Mouse (Mus musculus) neural tube, embryonic 15.5 days (tissue): ENCODE measurements around the gene Ccl5. TPM values are rescaled to one million over a fixed set of nuclear protein-coding genes. Genes with fewer than 3 reads are reported as not detected.

Source experiments
- ATAC-seq: fragments of 200-750 bp; cut with Nextera tagmentation; 2 replicates; pipeline ENCODE4 v1.8.0; 2017; ENCODE audit warnings: mild to moderate bottlenecking, moderate TSS enrichment, moderate library complexity; ENCODE audit not compliant: low FRiP score
- H3K27ac ChIP-seq: fragments of 300-500 bp; sonication (generic); replicated peaks from 2 replicates; pipeline ENCODE4 v1.5.1; 2015; ENCODE audit warnings: mild to moderate bottlenecking, inconsistent platforms
- H3K27me3 ChIP-seq: fragments of 300-500 bp; sonication (generic); replicated peaks from 2 replicates; pipeline ENCODE4 v1.6.1; 2015; ENCODE audit warnings: inconsistent platforms
- H3K36me3 ChIP-seq: fragments of 300-500 bp; sonication (generic); 2 replicates; pipeline ENCODE4 v1.6.1; 2015; ENCODE audit warnings: inconsistent platforms
- H3K4me1 ChIP-seq: fragments of 300-500 bp; sonication (generic); 2 replicates; pipeline ENCODE4 v1.6.1; 2015; ENCODE audit warnings: inconsistent platforms
- H3K4me2 ChIP-seq: fragments of 300-500 bp; sonication (generic); 2 replicates; pipeline ENCODE4 v1.6.1; 2015; ENCODE audit warnings: inconsistent platforms, mild to moderate bottlenecking, moderate library complexity
- H3K4me3 ChIP-seq: fragments of 300-500 bp; sonication (generic); replicated peaks from 2 replicates; pipeline ENCODE4 v1.5.1; 2015; ENCODE audit warnings: mild to moderate bottlenecking, inconsistent platforms
- H3K9ac ChIP-seq: fragments of 300-500 bp; sonication (generic); replicated peaks from 2 replicates; pipeline ENCODE4 v1.6.1; 2015; ENCODE audit warnings: mild to moderate bottlenecking, inconsistent platforms
- H3K9me3 ChIP-seq: fragments of 300-500 bp; sonication (generic); replicated peaks from 2 replicates; pipeline ENCODE4 v1.6.1; 2016; ENCODE audit warnings: inconsistent platforms
- WGBS: fragments of 180-500 bp; shearing (Covaris S2); methylation state at CpG from one replicate; pipeline ENCODE4 v1.1.7; 2015; ENCODE audit warnings: mixed read lengths; 5-methylcytosine and 5-hydroxymethylcytosine counted together
- polyA plus RNA-seq: library from polyadenylated mRNA; unstranded; fragments of >200 nt; fragmentation: Nextera tagmentation; extraction: Ambion mirVana; gene quantifications from 2 replicates; pipeline ENCODE4 v1.2.1, GENCODE M21; 2015

Ccl5 gene
- polyA plus RNA-seq: 5.1 TPM in 1 of 2 replicates, not detected in the other

- H3K9ac ChIP-seq: no peak within 1 kb of the TSS
- 0 out of 2 replicates have a peak, but pooled peaks cover 5% of the 10 kb centered on the region for H3K36me3 ChIP-seq
- no peaks in the 10 kb centered on the region for H3K9me3 ChIP-seq
- no peak within 1 kb of the TSS for H3K4me2 ChIP-seq
- H3K4me3 ChIP-seq: no peak within 1 kb of the TSS
- WGBS: 88% methylated on average over 5 of the region's 5 CpGs
- H3K27me3 ChIP-seq: no peaks in the 10 kb centered on the region
- ATAC-seq: no peak
- H3K4me1 ChIP-seq: peaks cover 10% of the 10 kb centered on the region; the same call in 1 of the 2 replicates
- H3K27ac ChIP-seq: no peak within 1 kb of the TSS
Measured at GRCm38 (mm10) chr11:83530360-83530759, at the start of gene Ccl5. Gene Ccl5 (minus strand): TSS chr11:83530518.

GRCm38 (mm10) chr11:83578999-83579398, 48.7 kb upstream of the Ccl5 start:
- no peak overlapping the region for H3K4me2 ChIP-seq
- H3K4me1 ChIP-seq: no peaks in the 10 kb centered on the region
- no peak overlapping the region for H3K9ac ChIP-seq
- no peaks in the 10 kb centered on the region for H3K9me3 ChIP-seq
- no peaks in the 10 kb centered on the region for H3K36me3 ChIP-seq
- ATAC-seq: no peak
- no peaks in the 10 kb centered on the region for H3K27me3 ChIP-seq
- WGBS: 83% methylated on average over 3 of the region's 3 CpGs
- H3K4me3 ChIP-seq: no peak overlapping the region
- H3K27ac ChIP-seq: no peak overlapping the region

GRCm38 (mm10) chr11:83578186-83578760, 48.0 kb upstream of the Ccl5 start, which contains the start of gene Ccl9:
Gene Ccl9 (minus strand): TSS chr11:83578636.
- no peaks in the 10 kb centered on the region for H3K9me3 ChIP-seq
- 74% methylated on average over 2 of the region's 2 CpGs for WGBS

GRCm38 (mm10) chr11:83576927-83577555, 46.7 kb upstream of the Ccl5 start:
- no peak overlapping the region for H3K9ac ChIP-seq
- no peaks in the 10 kb centered on the region for H3K27me3 ChIP-seq
- H3K27ac ChIP-seq: no peak overlapping the region
- no peaks in the 10 kb centered on the region for H3K9me3 ChIP-seq
- no peaks in the 10 kb centered on the region for H3K4me1 ChIP-seq
- no peak overlapping the region for H3K4me3 ChIP-seq
- H3K4me2 ChIP-seq: no peak overlapping the region
- WGBS: 85% methylated on average over 4 of the region's 4 CpGs
- no peaks in the 10 kb centered on the region for H3K36me3 ChIP-seq
- ATAC-seq: no peak

More at GRCm38 (mm10) chr11:83578186-83578760, 48.0 kb upstream of the Ccl5 start, which contains the start of gene Ccl9:
- no peak within 1 kb of the TSS for H3K9ac ChIP-seq
- H3K4me3 ChIP-seq: no peak within 1 kb of the TSS
- ATAC-seq: no peak
- no peak within 1 kb of the TSS for H3K27ac ChIP-seq
- no peaks in the 10 kb centered on the region for H3K36me3 ChIP-seq
- H3K4me2 ChIP-seq: no peak within 1 kb of the TSS
- H3K27me3 ChIP-seq: no peaks in the 10 kb centered on the region
- H3K4me1 ChIP-seq: no peaks in the 10 kb centered on the region

- H3K9me3 ChIP-seq: no peaks in the 10 kb centered on the region
- H3K27ac ChIP-seq: no peak overlapping the region
- no peaks in the 10 kb centered on the region for H3K36me3 ChIP-seq
- no peaks in the 10 kb centered on the region for H3K4me1 ChIP-seq
- 69% methylated on average over 9 of the region's 9 CpGs for WGBS
- no peak for ATAC-seq
- no peaks in the 10 kb centered on the region for H3K27me3 ChIP-seq
- H3K4me2 ChIP-seq: no peak overlapping the region
- no peak overlapping the region for H3K9ac ChIP-seq
- no peak overlapping the region for H3K4me3 ChIP-seq
Measured at GRCm38 (mm10) chr11:83572834-83573233, 42.5 kb upstream of the Ccl5 start.

GRCm38 (mm10) chr11:83572223-83572622, 41.9 kb upstream of the Ccl5 start:
- Histone ChIP-seq H3K9me3 (no peaks in the 10 kb centered on the region), H3K27ac (no peak overlapping the region)

GRCm38 (mm10) chr11:83570189-83570588, 39.9 kb upstream of the Ccl5 start:
- Histone ChIP-seq H3K9me3 (no peaks in the 10 kb centered on the region), H3K9ac (no peak overlapping the region), H3K4me1 (no peaks in the 10 kb centered on the region), H3K4me3 (no peak overlapping the region), H3K27ac (no peak overlapping the region), H3K4me2 (no peak overlapping the region), H3K36me3 (no peaks in the 10 kb centered on the region), H3K27me3 (no peaks in the 10 kb centered on the region)
- 84% methylated on average over 2 of the region's 2 CpGs for WGBS
- no peak for ATAC-seq

More at GRCm38 (mm10) chr11:83572223-83572622, 41.9 kb upstream of the Ccl5 start:
- Histone ChIP-seq H3K4me1 (no peaks in the 10 kb centered on the region), H3K4me2 (no peak overlapping the region), H3K36me3 (no peaks in the 10 kb centered on the region), H3K9ac (no peak overlapping the region), H3K27me3 (no peaks in the 10 kb centered on the region), H3K4me3 (no peak overlapping the region)
- 93% methylated on average over 8 of the region's 8 CpGs for WGBS
- no peak for ATAC-seq

GRCm38 (mm10) chr11:83569249-83569648, 38.9 kb upstream of the Ccl5 start:
- no peaks in the 10 kb centered on the region for H3K9me3 ChIP-seq
- no peaks in the 10 kb centered on the region for H3K36me3 ChIP-seq
- ATAC-seq: no peak

GRCm38 (mm10) chr11:83568786-83569185, 38.5 kb upstream of the Ccl5 start:
- Histone ChIP-seq H3K27me3 (no peaks in the 10 kb centered on the region), H3K4me2 (no peak overlapping the region), H3K9me3 (no peaks in the 10 kb centered on the region), H3K9ac (no peak overlapping the region), H3K4me1 (no peaks in the 10 kb centered on the region), H3K36me3 (no peaks in the 10 kb centered on the region), H3K4me3 (no peak overlapping the region), H3K27ac (no peak overlapping the region)
- 95% methylated on average over 3 of the region's 3 CpGs for WGBS
- no peak for ATAC-seq

More at GRCm38 (mm10) chr11:83569249-83569648, 38.9 kb upstream of the Ccl5 start:
- Histone ChIP-seq H3K9ac (no peak overlapping the region), H3K4me1 (no peaks in the 10 kb centered on the region), H3K4me3 (no peak overlapping the region), H3K4me2 (no peak overlapping the region), H3K27me3 (no peaks in the 10 kb centered on the region), H3K27ac (no peak overlapping the region)
- 93% methylated on average over 7 of the region's 7 CpGs for WGBS

GRCm38 (mm10) chr11:83568061-83568460, 37.7 kb upstream of the Ccl5 start:
- Histone ChIP-seq H3K27ac (no peak overlapping the region), H3K27me3 (no peaks in the 10 kb centered on the region), H3K9ac (no peak overlapping the region), H3K4me1 (no peaks in the 10 kb centered on the region), H3K4me3 (no peak overlapping the region), H3K9me3 (no peaks in the 10 kb centered on the region), H3K36me3 (no peaks in the 10 kb centered on the region), H3K4me2 (no peak overlapping the region)
- WGBS: 93% methylated on average over 9 of the region's 9 CpGs
- no peak for ATAC-seq

GRCm38 (mm10) chr11:83567311-83567710, 37.0 kb upstream of the Ccl5 start:
- no peak overlapping the region for H3K9ac ChIP-seq
- no peak overlapping the region for H3K4me2 ChIP-seq
- H3K9me3 ChIP-seq: no peaks in the 10 kb centered on the region
- H3K4me3 ChIP-seq: no peak overlapping the region
- no peaks in the 10 kb centered on the region for H3K27me3 ChIP-seq
- no peak for ATAC-seq
- no peaks in the 10 kb centered on the region for H3K36me3 ChIP-seq
- no peaks in the 10 kb centered on the region for H3K4me1 ChIP-seq
- WGBS: 75% methylated on average over 7 of the region's 7 CpGs
- no peak overlapping the region for H3K27ac ChIP-seq

GRCm38 (mm10) chr11:83566617-83567016, 36.3 kb upstream of the Ccl5 start:
- Histone ChIP-seq H3K4me2 (no peak overlapping the region), H3K4me3 (no peak overlapping the region), H3K27me3 (no peaks in the 10 kb centered on the region), H3K9ac (no peak overlapping the region), H3K9me3 (no peaks in the 10 kb centered on the region), H3K36me3 (no peaks in the 10 kb centered on the region), H3K4me1 (no peaks in the 10 kb centered on the region), H3K27ac (no peak overlapping the region)
- ATAC-seq: no peak
